Mouse (Mus musculus): Measurements from ENCODE around the gene Olfr1438-ps1. TPM values are rescaled to one million over a fixed set of nuclear protein-coding genes. Genes with fewer than 3 reads are reported as not detected.

The Olfr1438-ps1 gene
- not detected for total RNA-seq (2023)

DNA sequence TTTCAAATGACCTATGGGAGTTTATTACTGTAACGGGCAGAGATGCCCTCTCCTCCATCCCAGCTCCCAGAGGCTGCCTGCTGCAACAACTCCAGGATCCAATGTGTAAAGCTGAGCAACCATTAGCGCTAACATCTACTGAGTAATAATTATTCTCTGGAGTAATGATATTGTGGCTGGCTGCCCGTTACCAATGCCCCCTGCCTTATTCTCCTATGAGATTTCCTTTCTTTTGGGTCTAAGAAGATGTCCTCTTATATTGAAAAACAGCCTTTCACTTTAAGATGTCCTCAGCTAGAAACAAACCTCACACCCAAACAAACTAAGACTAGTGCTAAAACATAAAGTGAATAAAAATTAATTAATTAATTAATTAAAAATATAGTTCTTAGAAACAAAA, at the start of gene Olfr1438-ps1:
Olfr1438-ps1 (minus strand) TSS at position 101 of the 400 bp plus-strand sequence.

GRCm38 (mm10) chr19:12325001-12325400, 10.7 kb downstream of the Olfr1438-ps1 start, which contains the start of gene Olfr1437:
Gene Olfr1437 (minus strand): TSS chr19:12325101.

GRCm38 (mm10) chr19:12299030-12299429, 36.7 kb downstream of the Olfr1438-ps1 start, which contains the start of gene Olfr1436:
Gene Olfr1436 (minus strand): TSS chr19:12299130.

DNA sequence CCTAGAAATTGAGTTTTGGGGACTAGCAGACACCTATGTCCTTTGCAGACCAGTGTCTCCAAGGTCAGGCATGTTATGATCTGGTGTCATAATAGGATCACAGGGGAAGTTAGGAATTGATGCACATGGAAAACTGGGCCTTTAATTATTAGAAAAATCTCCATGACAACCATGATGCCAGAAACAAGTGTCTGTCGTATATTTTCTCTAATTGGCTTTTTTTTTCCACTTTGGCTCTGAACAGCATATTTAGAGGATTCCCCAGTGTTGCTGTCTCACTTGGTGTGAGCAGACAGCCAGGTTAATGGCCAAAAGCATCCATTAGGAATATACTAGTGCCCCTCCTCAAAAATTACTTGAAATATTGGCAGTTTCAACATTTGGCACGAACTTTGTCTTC, 56.2 kb downstream of the Olfr1438-ps1 start, which contains the start of gene Olfr1434:
Olfr1434 (plus strand) TSS at position 301 of the 400 bp plus-strand sequence.

Other genes starting within 250 kb of the Olfr1438-ps1 start
- not detected for gene Olfr1426, start 243.9 kb downstream of the Olfr1438-ps1 start, total RNA-seq (2023)
- not detected for gene Olfr1427, start 232.6 kb downstream of the Olfr1438-ps1 start, total RNA-seq (2023)
- not detected for gene Olfr1428, start 220.0 kb downstream of the Olfr1438-ps1 start, total RNA-seq (2023)
- gene Olfr76, start 212.7 kb downstream of the Olfr1438-ps1 start, total RNA-seq (2023) = not detected
- not detected for gene Olfr1555-ps1, start 165.8 kb downstream of the Olfr1438-ps1 start, total RNA-seq (2023)
- gene Olfr1431, start 135.3 kb downstream of the Olfr1438-ps1 start, total RNA-seq (2023) = not detected
- not detected for gene Olfr1432, start 103.3 kb downstream of the Olfr1438-ps1 start, total RNA-seq (2023)
- not detected for gene Olfr262, start 94.3 kb downstream of the Olfr1438-ps1 start, total RNA-seq (2023)
- not detected for gene Olfr235, start 74.9 kb downstream of the Olfr1438-ps1 start, total RNA-seq (2023)
- gene Olfr1434, start 56.1 kb downstream of the Olfr1438-ps1 start, total RNA-seq (2023) = not detected
- gene Olfr1436, start 36.8 kb downstream of the Olfr1438-ps1 start, total RNA-seq (2023) = not detected
- not detected for gene Olfr1437, start 10.8 kb downstream of the Olfr1438-ps1 start, total RNA-seq (2023)
- gene Olfr1440, start 51.4 kb upstream of the Olfr1438-ps1 start, total RNA-seq (2023) = not detected
- not detected for gene Olfr1441, start 81.5 kb upstream of the Olfr1438-ps1 start, total RNA-seq (2023)
- gene Pfpl, start 92.0 kb upstream of the Olfr1438-ps1 start, total RNA-seq (2023) = not detected
- 100 to 1,000 TPM; 664 to 920 TPM for gene Mpeg1, start 124.9 kb upstream of the Olfr1438-ps1 start, total RNA-seq (2023)
- 10 to 100 TPM; 19.1 to 19.3 TPM for gene Dtx4, start 165.5 kb upstream of the Olfr1438-ps1 start, total RNA-seq (2023)
- 100 to 1,000 TPM; 142 to 153 TPM for gene Fam111a, start 209.8 kb upstream of the Olfr1438-ps1 start, total RNA-seq (2023)